Comparison of ENCODE assay signal across 29 mouse cellular contexts in genomic region chr17:34885615-34886014, GRCm38 (mm10). TPM values are rescaled to one million over a fixed set of nuclear protein-coding genes. Genes with fewer than 3 reads are reported as not detected.
DNase-seq lines count a peak whose midpoint lies in the region; ATAC-seq lines count a peak whose summit lies in the region.
"Had no signal": no experiment of that assay in that cellular context is flagged by ENCODE, and none has a peak within 500 bp of the region (broad histone marks: within the 10 kb centered on the region; RNA-seq: fewer than 3 reads in every experiment).

No protein-coding gene starts in this region.

- H3K27me3 ChIP-seq in heart, embryonic 14.5 days (ENCODE audit: control insufficient read depth, insufficient read depth, low read length), result no peaks in the 10 kb centered on the region
- H3K27me3 ChIP-seq in heart, embryonic 10.5 days (ENCODE audit: insufficient read depth, poor library complexity, severe bottlenecking), result peaks cover 16% of the 10 kb centered on the region; the same call in 1 of the 2 replicates
- peaks cover 23% of the 10 kb centered on the region for H3K27me3 ChIP-seq in hindbrain, embryonic 12.5 days
- H3K27me3 ChIP-seq: heart, embryonic 13.5 days; intestine, embryonic 15.5 days had no signal

- 54% methylated on average over 3 of the region's 3 CpGs for WGBS in heart, embryonic 14.5 days
- WGBS in heart, embryonic 10.5 days, result 68% methylated on average over 3 of the region's 3 CpGs
- WGBS in hindbrain, embryonic 12.5 days, result 82% methylated on average over 3 of the region's 3 CpGs

- DNase-seq in heart, embryonic 10.5 days (ENCODE audit: low spot score), result no peak
- DNase-seq in Muller cell, postnatal 12 days (ENCODE audit: inconsistent ontology term), result peak; percentile 60
- DNase-seq in brain, adult 2 months (ENCODE audit: low read depth, low spot score), result peak; percentile 16
- DNase-seq: adrenal gland, adult 2 months; adrenal gland, postnatal 14 days; cerebellum, adult 18-20 months; cerebellum, adult 9-10 months; cerebellum, postnatal 25 days; forebrain, postnatal 0 days; gastrocnemius, postnatal 25 days; heart, adult 18-20 months; kidney, adult 11 months; kidney, adult 8-10 months had no signal

- no peaks in the 10 kb centered on the region for H3K36me3 ChIP-seq in heart, embryonic 14.5 days (ENCODE audit: control insufficient read depth, insufficient read depth, low read length)
- H3K36me3 ChIP-seq in heart, embryonic 10.5 days, result no peaks in the 10 kb centered on the region
- H3K36me3 ChIP-seq in hindbrain, embryonic 12.5 days, result no peaks in the 10 kb centered on the region
- H3K36me3 ChIP-seq: heart, embryonic 13.5 days; hindbrain, embryonic 13.5 days; intestine, embryonic 15.5 days had no signal

- H3K4me2 ChIP-seq in heart, embryonic 14.5 days (ENCODE audit: low read length), result no peak overlapping the region
- no peak overlapping the region for H3K4me2 ChIP-seq in hindbrain, embryonic 12.5 days (replicated peaks)
- H3K4me2 ChIP-seq: heart, embryonic 13.5 days; hindbrain, embryonic 13.5 days; intestine, embryonic 15.5 days had no signal

- no peak overlapping the region for H3K27ac ChIP-seq in heart, embryonic 14.5 days (replicated peaks in 1 of 2; ENCODE audit: control insufficient read depth in 1 of 2, insufficient read depth in 1 of 2, low read depth in 2 of 2, low read length in 2 of 2)
- H3K27ac ChIP-seq in heart, embryonic 10.5 days, result no peak overlapping the region
- H3K27ac ChIP-seq in hindbrain, embryonic 12.5 days, result no peak overlapping the region
- H3K27ac ChIP-seq: heart, embryonic 13.5 days; hindbrain, embryonic 13.5 days; intestine, embryonic 15.5 days had no signal

- H3K4me3 ChIP-seq in heart, embryonic 14.5 days (ENCODE audit: control insufficient read depth in 1 of 2, insufficient read depth in 1 of 2, low read depth in 1 of 2, low read length in 2 of 2), result no peak overlapping the region
- H3K4me3 ChIP-seq in heart, embryonic 10.5 days, result no peak overlapping the region
- H3K4me3 ChIP-seq in hindbrain, embryonic 12.5 days, result no peak overlapping the region
- H3K4me3 ChIP-seq: heart, embryonic 13.5 days; hindbrain, embryonic 13.5 days; intestine, embryonic 15.5 days had no signal

- no peaks in the 10 kb centered on the region for H3K9me3 ChIP-seq in heart, embryonic 14.5 days (ENCODE audit: control insufficient read depth, low read length)
- H3K9me3 ChIP-seq in heart, embryonic 10.5 days, result no peaks in the 10 kb centered on the region
- no peaks in the 10 kb centered on the region for H3K9me3 ChIP-seq in hindbrain, embryonic 12.5 days (replicated peaks)
- H3K9me3 ChIP-seq: heart, embryonic 13.5 days; hindbrain, embryonic 13.5 days; intestine, embryonic 15.5 days had no signal

- peaks cover 0 to 3% of the 10 kb centered on the region in 2 experiments; a peak in 1 of 4 replicates for H3K4me1 ChIP-seq in heart, embryonic 14.5 days (ENCODE audit: control insufficient read depth in 2 of 2, insufficient read depth in 2 of 2, low read length in 2 of 2)
- peaks cover 18% of the 10 kb centered on the region for H3K4me1 ChIP-seq in heart, embryonic 10.5 days
- H3K4me1 ChIP-seq in hindbrain, embryonic 12.5 days, result no peaks in the 10 kb centered on the region; the same call in 1 of the 2 replicates

- ATAC-seq in heart, embryonic 14.5 days (ENCODE audit: insufficient number of reproducible peaks, insufficient read depth, low FRiP score, low read depth), result no peak
- ATAC-seq in cerebellum, adult (ENCODE audit: insufficient number of reproducible peaks, low FRiP score, low TSS enrichment), result no peak
- no peak for ATAC-seq in hindbrain, embryonic 12.5 days (ENCODE audit: low FRiP score)
- ATAC-seq: CD4-positive, CD25-positive, alpha-beta regulatory T cell, adult 4 months; forebrain, embryonic 14.5 days; forebrain, postnatal 0 days; hindbrain, embryonic 16.5 days; intestine, embryonic 15.5 days had no signal

- H3K9ac ChIP-seq in heart, embryonic 14.5 days (ENCODE audit: low read length), result 0 out of 2 replicates have a peak overlapping the region, but pooled peaks have one; percentile 0
- H3K9ac ChIP-seq in hindbrain, embryonic 12.5 days, result no peak overlapping the region
- H3K9ac ChIP-seq: forebrain, postnatal 0 days; heart, embryonic 13.5 days; intestine, embryonic 15.5 days had no signal

RNA-seq across cellular contexts. Expression of gene Gm20547, which starts 3.8 kb away (rescaled TPM):
- not detected in 2 replicates for polyA plus RNA-seq in heart, embryonic 14.5 days (2014; fragmentation: Nextera tagmentation; extraction: Ambion mirVana)
- not detected in 2 replicates for polyA plus RNA-seq in heart, embryonic 10.5 days (2016; fragmentation: Nextera tagmentation; extraction: Ambion mirVana)
- polyA plus RNA-seq in hindbrain, embryonic 12.5 days (2016; fragmentation: Nextera tagmentation; extraction: Ambion mirVana), result 0.10 and 0.29 TPM in 2 replicates
- polyA plus RNA-seq: brain, embryonic 14.5 days; C2C12; CD4-positive, CD25-positive, alpha-beta regulatory T cell, adult 4 months; embryonic facial prominence, embryonic 14.5 days; forebrain, embryonic 11.5 days; forebrain, embryonic 14.5 days; forebrain, postnatal 0 days; frontal cortex, adult 2 months; gonadal fat pad, adult 2 months; heart, embryonic 13.5 days; heart, postnatal 0 days; hindbrain, embryonic 13.5 days; hindbrain, embryonic 16.5 days; intestine, embryonic 15.5 days had no signal

RNA-seq across cellular contexts. Expression of gene Zbtb12, which starts 6.3 kb away (rescaled TPM):
- polyA plus RNA-seq in heart, embryonic 14.5 days (2014; fragmentation: Nextera tagmentation; extraction: Ambion mirVana), result 0.38 and 0.53 TPM in 2 replicates
- 2.2 and 4.1 TPM in 2 replicates for polyA plus RNA-seq in heart, embryonic 10.5 days (2016; fragmentation: Nextera tagmentation; extraction: Ambion mirVana)
- polyA plus RNA-seq in hindbrain, embryonic 12.5 days (2016; fragmentation: Nextera tagmentation; extraction: Ambion mirVana), result 12.0 and 12.8 TPM in 2 replicates
- polyA plus RNA-seq: CD4-positive, CD25-positive, alpha-beta regulatory T cell, adult 4 months had no signal

RNA-seq across cellular contexts. Expression of gene C2, which starts 12.4 kb away (rescaled TPM):
- 1.0 and 1.2 TPM in 2 replicates for polyA plus RNA-seq in heart, embryonic 14.5 days (2014; fragmentation: Nextera tagmentation; extraction: Ambion mirVana)
- 0.67 and 1.6 TPM in 2 replicates for polyA plus RNA-seq in heart, embryonic 10.5 days (2016; fragmentation: Nextera tagmentation; extraction: Ambion mirVana)
- polyA plus RNA-seq in hindbrain, embryonic 12.5 days (2016; fragmentation: Nextera tagmentation; extraction: Ambion mirVana), result 1.4 and 2.6 TPM in 2 replicates

RNA-seq across cellular contexts. Expression of gene Ehmt2, which starts 12.7 kb away (rescaled TPM):
- polyA plus RNA-seq in heart, embryonic 14.5 days (2014; fragmentation: Nextera tagmentation; extraction: Ambion mirVana), result 31.4 and 35.2 TPM in 2 replicates
- polyA plus RNA-seq in heart, embryonic 10.5 days (2016; fragmentation: Nextera tagmentation; extraction: Ambion mirVana), result 46.3 and 66.0 TPM in 2 replicates
- 110 and 113 TPM in 2 replicates for polyA plus RNA-seq in hindbrain, embryonic 12.5 days (2016; fragmentation: Nextera tagmentation; extraction: Ambion mirVana)

RNA-seq across cellular contexts. Expression of gene Cfb, which starts 23.3 kb away (rescaled TPM):
- 1.2 and 2.7 TPM in 2 replicates for polyA plus RNA-seq in heart, embryonic 14.5 days (2014; fragmentation: Nextera tagmentation; extraction: Ambion mirVana)
- 1.3 and 11.4 TPM in 2 replicates for polyA plus RNA-seq in heart, embryonic 10.5 days (2016; fragmentation: Nextera tagmentation; extraction: Ambion mirVana)
- 2.2 TPM in 2 replicates for polyA plus RNA-seq in hindbrain, embryonic 12.5 days (2016; fragmentation: Nextera tagmentation; extraction: Ambion mirVana)
